Mouse (Mus musculus): ENCODE results near the gene Ktn1. TPM values are rescaled to one million over a fixed set of nuclear protein-coding genes. Genes with fewer than 3 reads are reported as not detected.

Gene Ktn1
- total RNA-seq, 2 experiments from 2014 or later: 108 to 113 TPM

GRCm38 (mm10) chr14:47655444-47655843 is 7.2 kb downstream of the Ktn1 start:
- DNase-seq: no peak
- intact Hi-C loops (cut with DNase I; ENCODE audit: low total_unique reads): no loop called here

- intact Hi-C loops (cut with DNase I; ENCODE audit: low total_unique reads): no loop called here
- no peak for DNase-seq
These were observed 15.7 kb downstream of the Ktn1 start for GRCm38 (mm10) chr14:47663844-47664469.

DNA sequence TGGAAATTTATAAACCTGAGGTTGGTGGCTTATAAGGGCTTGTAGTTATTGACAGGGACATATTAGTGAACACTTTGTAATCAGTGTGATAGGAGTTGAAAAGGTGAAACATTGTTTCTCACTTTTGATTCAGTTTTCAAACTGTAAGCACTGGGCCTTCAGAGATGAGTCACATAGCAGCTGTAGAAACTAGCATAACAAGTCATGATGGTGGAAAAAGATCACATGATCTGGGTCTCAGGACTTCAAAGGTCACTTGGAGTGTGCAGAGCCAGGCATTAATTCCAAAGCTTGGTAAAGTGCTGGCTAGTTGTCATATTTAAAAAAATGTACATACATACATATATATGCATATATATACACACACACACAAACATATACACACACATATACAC is 16.2 kb downstream of the Ktn1 start:
- intact Hi-C loops (cut with DNase I; ENCODE audit: low total_unique reads): no loop called here
- no peak for DNase-seq

DNA sequence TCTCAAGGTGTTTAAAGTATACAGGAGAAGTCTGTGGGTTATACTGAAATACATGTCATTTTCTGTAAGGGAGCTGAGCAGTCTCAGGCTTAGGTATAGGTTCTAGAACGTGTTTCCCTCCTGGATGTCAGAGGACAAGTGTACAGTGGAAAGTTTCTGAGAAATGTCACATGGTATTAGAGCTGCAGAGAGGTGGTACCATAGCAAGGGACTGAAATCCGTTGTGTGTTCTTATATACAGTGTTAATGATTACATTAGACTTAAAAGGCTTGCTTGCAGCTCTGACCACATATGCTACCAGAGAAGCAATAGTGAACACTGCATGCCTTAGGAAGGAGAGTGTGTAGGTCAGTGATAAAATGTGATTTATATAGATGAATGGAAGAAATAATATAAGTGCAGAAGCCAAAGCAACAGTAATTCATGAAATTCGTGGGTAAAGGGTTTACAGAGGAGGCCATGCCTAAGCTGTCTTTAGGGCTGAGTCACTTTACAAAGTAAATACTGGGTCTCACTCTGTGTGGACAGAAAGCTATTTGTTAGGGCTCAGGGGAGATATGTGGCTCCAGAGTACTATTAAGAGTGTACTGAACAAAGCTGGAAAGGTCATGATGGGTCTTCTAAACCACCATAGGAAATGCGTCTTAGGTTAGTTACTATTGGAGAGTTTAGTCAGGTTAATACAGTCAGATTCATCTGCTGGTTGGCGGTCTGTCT is 17.0 kb downstream of the Ktn1 start:
- no peak for DNase-seq
- intact Hi-C loops (cut with DNase I; ENCODE audit: low total_unique reads): no loop called here

DNA sequence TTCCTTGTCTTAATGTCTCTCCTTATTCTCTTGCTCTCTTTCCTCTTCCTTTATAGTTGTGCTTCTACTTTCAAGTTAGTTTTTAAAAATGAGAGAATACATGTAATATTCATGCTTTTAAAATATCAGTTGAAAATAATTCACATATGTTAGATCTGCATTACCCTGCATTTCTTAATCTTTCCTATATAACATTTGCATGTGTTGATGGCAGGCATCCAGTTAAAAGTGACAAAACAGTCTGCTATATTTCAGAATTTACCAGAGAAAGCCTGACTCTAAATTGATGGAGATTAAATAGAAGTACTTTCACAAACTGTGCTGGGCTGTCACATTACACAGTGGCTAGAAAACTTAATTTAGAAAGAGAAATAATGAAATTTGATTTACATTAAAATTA is 19.8 kb downstream of the Ktn1 start:
- no peak for DNase-seq
- intact Hi-C loops (cut with DNase I; ENCODE audit: low total_unique reads): no loop called here

GRCm38 (mm10) chr14:47682886-47683285 is 34.6 kb downstream of the Ktn1 start:
- intact Hi-C loops (cut with DNase I; ENCODE audit: low total_unique reads): no loop called here
- no peak for DNase-seq

DNA sequence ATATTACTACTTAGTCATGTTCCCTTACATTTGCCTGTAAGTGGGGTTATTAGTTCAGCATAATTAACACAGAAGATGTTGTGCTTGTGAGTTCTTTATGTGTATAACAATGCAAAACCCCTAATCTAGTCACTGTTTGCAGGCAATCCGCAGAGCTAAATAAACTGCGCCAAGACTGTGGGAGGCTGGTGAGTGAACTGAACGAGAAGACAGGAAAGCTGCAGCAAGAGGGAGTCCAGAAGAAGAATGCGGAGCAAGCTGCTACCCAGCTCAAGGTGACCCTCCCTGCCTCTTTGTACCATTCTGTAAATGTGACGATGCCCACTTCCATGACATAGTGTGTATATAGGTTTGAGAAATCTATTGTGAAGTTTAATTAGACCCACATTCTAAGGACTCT is 36.3 kb downstream of the Ktn1 start:
- no peak for DNase-seq
- intact Hi-C loops (cut with DNase I; ENCODE audit: low total_unique reads): no loop called here

DNA sequence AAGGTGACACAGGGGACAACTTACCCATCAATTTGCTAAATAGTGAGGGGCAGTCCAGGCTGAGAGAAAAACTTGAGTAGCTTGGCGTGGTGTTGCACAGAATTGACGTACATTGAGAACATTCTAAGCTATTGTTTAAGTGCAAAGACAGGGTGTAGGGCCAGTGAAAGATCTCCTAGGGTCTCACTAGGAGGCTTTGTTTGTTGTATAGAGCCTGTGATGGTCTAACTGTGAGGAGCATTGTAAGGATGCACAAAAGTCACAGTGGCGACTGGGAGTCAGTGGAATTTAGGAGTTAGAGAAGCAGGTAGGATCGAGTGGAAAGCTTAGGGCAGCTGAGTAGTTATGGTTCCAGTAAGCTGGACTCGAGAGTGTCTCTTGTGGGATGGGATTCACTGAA is 50.9 kb downstream of the Ktn1 start:
- intact Hi-C loops (cut with DNase I; ENCODE audit: low total_unique reads): no loop called here
- no peak for DNase-seq

DNA sequence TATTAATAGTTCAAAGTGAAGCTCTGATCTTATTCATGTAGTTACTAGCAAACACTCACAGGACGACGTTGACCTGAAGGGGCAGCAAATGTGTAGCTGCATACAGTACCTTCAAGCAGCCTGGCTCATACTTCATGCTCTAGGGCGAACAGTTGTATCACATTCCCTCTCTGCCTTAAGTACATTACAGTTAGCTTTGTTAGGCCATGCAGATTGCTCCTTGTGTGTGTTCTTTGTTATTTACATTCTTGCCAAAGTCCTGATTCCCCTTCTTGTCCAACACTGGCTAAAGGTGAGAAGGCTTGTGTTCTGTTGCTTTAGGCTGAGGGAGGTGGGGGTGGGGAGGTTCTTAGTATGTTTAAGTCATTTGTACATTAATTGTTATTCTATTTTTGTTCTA is 61.3 kb downstream of the Ktn1 start:
- intact Hi-C loops (cut with DNase I; ENCODE audit: low total_unique reads): no loop called here
- no peak for DNase-seq

DNA sequence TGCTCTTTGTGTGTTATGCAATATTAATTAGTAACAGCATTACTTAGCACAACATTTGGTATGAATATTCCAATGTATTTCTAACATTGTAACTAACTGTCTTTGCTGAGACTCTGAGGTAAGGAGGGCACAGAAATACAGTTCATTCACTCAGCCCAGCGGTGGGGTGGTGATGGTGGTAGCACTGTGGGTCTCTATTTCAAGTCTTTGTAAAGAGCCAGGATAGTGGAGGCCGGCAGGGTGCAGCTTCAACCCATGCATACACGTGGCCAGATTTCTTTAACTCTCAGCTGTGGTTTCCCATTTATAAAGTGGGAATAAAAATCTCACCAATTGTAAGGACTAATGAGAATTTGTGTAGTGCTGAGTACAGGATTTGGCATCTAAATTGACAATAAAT is 67.5 kb downstream of the Ktn1 start:
- no peak for DNase-seq
- intact Hi-C loops (cut with DNase I; ENCODE audit: low total_unique reads): no loop called here

- intact Hi-C loops (cut with DNase I; ENCODE audit: low total_unique reads): no loop called here
- no peak for DNase-seq
These were observed 69.8 kb downstream of the Ktn1 start for GRCm38 (mm10) chr14:47717916-47718606.

DNA sequence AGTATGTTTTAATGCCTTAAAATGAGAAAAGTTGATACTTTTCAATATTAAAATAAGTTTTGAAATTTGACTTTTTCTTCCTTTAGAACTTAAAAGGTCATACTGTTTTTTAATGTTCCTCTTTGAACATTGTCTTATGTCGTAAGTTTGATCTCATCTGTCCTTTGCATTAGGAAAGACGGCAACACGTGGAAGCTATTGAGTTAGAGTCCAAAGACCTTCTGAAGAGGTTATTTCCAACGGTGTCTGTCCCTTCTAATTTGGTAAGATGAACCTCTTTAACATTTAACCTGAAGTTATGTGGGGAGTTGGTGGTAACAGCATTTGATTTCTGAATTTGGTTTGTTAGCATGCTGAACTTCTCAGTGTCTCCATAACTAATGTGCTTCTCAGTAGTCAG is 71.8 kb downstream of the Ktn1 start:
- intact Hi-C loops (cut with DNase I; ENCODE audit: low total_unique reads): no loop called here
- DNase-seq: no peak

GRCm38 (mm10) chr14:47723035-47723434 is 74.8 kb downstream of the Ktn1 start:
- intact Hi-C loops (cut with DNase I; ENCODE audit: low total_unique reads): no loop called here
- DNase-seq: no peak

GRCm38 (mm10) chr14:47728594-47728993 is 80.3 kb downstream of the Ktn1 start:
- intact Hi-C loops (cut with DNase I; ENCODE audit: low total_unique reads): no loop called here
- no peak for DNase-seq

DNA sequence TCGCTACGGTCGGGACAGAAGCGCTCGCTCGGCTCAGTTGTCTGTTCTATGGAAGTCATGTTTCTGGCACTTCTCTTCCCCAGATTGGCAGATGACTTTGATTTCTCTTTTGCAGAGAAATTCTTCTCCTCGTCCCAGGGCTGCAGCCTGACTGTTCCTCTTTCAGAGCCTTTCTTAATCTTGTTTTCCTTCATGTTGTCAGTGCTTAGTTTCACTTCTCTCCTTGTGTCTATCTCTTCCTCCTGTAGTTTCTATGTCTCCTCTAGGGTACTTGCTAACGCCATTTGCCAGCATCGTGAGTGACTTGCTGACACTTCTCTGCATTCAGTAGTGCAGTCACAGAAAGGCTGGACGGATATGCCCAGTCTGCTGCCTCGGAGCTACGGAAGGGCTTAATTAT is 87.1 kb downstream of the Ktn1 start:
- intact Hi-C loops (cut with DNase I; ENCODE audit: low total_unique reads): no loop called here
- no peak for DNase-seq

DNA sequence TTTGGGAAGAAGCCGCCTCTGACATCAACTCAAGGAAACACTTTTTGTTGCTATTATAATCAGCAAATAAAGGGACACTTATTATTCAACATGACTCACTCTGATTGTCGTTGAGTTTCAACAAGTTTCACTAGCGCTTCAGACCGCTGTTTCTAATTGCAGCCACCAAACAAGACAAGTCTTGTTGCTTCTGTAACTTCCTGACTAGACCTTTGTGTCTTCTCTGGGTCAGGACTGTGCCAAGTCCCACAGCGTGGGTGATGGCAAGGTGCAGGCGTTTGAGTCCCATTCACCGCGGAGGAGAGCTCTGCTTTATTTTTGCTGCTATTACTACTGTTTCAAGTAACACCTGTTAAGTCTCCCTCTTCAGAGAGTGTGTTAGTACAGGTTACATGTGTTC is 88.2 kb downstream of the Ktn1 start:
- DNase-seq: no peak
- intact Hi-C loops (cut with DNase I; ENCODE audit: low total_unique reads): no loop called here

- intact Hi-C loops (cut with DNase I; ENCODE audit: low total_unique reads): no loop called here
- DNase-seq: no peak
These were observed 92.2 kb downstream of the Ktn1 start for GRCm38 (mm10) chr14:47740316-47740996.

DNA sequence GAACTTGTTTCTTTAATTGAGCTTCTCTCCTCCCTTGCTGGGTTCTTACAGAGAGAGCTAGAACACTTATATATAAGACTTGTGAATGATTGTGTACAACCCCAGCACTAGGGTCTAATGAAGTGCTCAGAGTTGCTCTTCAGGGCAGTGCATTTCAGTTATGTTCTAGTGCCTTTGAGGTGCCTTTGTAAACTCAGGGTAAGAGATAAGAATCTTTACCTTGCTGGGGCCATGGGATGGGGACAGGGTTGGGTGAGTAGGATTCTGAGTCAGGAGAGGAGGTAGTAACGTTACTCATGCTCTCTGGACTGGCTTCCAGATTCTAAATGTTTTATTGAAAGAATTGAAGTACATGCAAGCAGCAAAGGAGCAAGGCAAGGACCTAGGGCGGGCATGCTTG is 92.8 kb downstream of the Ktn1 start:
- no peak for DNase-seq
- intact Hi-C loops (cut with DNase I; ENCODE audit: low total_unique reads): no loop called here

DNA sequence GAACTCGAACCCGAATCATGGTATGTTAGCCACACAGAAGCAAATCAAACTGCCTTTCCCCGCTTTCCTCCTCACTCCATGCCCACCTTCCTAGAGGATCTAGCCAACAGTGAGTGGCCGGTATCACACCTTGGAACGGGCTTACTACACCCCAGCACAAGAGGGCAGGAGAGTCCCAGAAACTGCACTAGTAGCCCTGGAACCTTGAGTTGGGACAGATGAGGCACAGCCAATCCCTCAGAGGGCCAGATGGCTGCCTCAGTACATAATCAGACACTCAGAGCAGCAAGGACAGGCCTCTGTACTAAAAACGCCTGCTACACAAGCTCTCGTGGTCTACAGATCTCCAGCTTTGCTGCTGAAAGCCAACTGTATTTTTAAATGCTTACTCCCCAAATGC is 94.4 kb downstream of the Ktn1 start:
- intact Hi-C loops (cut with DNase I; ENCODE audit: low total_unique reads): no loop called here
- DNase-seq: no peak

DNA sequence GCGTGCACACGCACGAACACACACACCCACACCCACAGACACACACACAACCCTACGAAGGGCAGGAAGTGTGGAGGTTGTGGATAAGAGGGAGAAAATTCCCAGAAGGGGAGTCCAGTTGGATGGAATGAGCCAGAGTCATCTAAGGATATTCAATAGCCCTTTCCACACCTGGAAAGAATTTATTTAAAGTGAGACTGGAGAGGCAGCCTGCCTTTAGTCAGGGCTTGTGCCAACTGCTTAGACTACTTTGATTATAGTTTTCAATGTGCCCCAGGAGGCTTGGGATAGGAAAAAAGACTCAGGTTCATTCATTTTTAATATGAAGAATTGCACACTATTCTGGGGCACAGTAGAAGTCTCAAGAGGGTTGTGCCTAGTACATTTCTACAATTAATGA is 96.8 kb downstream of the Ktn1 start:
- intact Hi-C loops (cut with DNase I; ENCODE audit: low total_unique reads): no loop called here
- DNase-seq: no peak

DNA sequence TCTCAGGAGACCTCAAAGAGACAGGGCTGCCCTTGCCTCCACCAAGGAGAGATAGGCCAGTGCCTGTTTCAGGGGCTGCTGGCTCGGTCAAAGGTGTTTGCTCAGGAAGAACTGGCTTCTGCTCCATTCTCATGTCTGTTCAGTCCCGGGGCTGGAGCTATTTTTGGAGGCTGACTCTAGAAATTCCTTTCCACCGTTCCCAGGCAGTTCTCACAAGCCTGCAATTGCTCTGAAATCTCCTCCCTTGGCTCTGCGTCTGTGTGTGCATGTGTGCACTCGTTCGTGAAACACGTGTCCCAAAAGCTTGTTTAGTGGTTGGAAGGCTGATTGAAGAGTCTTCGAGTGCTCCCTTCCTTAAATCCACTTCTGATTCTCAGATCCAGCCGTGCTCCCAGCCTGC is 99.3 kb downstream of the Ktn1 start:
- DNase-seq: peak; percentile 40
- intact Hi-C loops (cut with DNase I; ENCODE audit: low total_unique reads): no loop called here
